Mouse (Mus musculus) brown adipose tissue, adult 24 weeks (tissue): Measurements from ENCODE around the gene Ripk3. TPM values are rescaled to one million over a fixed set of nuclear protein-coding genes. Genes with fewer than 3 reads are reported as not detected.

Source experiments
- H3K27ac ChIP-seq: fragments of 200-500 bp; replicated peaks from 2 replicates; pipeline ENCODE4 v1.5.1; 2012; ENCODE audit warnings: low read depth, mild to moderate bottlenecking, low read length
- H3K4me1 ChIP-seq: fragments of 200-500 bp; 2 replicates; pipeline ENCODE4 v1.6.1; 2012; ENCODE audit warnings: low read length, mixed read lengths; ENCODE audit not compliant: control insufficient read depth, insufficient read depth, insufficient read length
- H3K4me3 ChIP-seq: fragments of 200-500 bp; 2 replicates; pipeline ENCODE4 v1.5.1; 2012; ENCODE audit warnings: low read depth, mild to moderate bottlenecking, low read length, moderate library complexity; ENCODE audit not compliant: insufficient read depth
- polyA plus RNA-seq: library from polyadenylated mRNA; stranded (reverse); fragments of >200 nt; gene quantifications from 2 replicates; pipeline ENCODE4 v1.2.4, GENCODE M21; 2012; ENCODE audit not compliant: missing spikeins, insufficient read depth, insufficient read length

Ripk3 gene
- polyA plus RNA-seq = 3.7 and 5.0 TPM in 2 replicates

DNA sequence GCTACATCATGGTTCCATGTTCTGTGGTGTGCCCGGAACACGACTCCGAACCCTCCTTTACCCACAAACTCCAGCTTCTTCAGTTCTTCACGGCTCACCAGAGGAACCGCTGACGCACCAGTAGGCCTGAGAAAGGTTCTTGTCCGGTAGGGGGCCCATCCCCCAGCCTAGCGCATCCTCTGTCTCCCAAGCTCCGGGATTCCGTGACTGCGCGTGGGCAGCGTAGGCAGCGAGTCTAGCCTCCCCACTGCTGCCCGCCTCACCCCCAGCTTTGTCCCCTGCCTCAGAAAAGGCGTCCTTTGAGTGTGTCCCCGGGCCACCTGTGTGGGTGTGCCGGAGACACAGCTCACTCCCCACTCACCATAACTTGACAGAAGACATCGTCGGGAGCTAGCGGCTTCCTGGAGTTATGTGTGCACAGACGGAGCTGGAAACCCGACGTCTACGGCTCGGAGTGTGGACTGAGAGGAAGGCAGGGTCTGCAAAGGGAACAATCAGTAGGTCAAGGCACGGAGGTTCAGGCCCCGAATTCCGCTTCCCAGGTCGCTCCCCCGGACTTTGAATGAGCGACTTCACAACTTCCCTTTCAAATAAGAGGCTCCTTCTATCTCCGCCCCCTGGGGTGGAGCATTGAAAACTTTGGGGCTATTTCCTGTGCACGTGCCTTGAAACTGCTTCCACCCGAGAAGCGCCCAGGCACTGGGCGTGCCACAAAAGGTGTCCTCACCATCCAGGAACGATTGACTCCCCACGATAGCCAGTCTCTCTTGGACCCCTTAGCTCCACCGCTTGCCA, at the start of gene Ripk3:
Ripk3 (minus strand) TSS at position 610 of the 795 bp plus-strand sequence.
- Histone ChIP-seq H3K4me1 (peaks cover 5% of the 10 kb centered on the region), H3K4me3 (peak within 1 kb of the TSS; percentile 58), H3K27ac (peak within 1 kb of the TSS; percentile 18)

- Histone ChIP-seq H3K27ac (no peak overlapping the region), H3K4me1 (no peaks in the 10 kb centered on the region), H3K4me3 (no peak overlapping the region)
Measured at GRCm38 (mm10) chr14:55838312-55838711, 49.6 kb upstream of the Ripk3 start.

DNA sequence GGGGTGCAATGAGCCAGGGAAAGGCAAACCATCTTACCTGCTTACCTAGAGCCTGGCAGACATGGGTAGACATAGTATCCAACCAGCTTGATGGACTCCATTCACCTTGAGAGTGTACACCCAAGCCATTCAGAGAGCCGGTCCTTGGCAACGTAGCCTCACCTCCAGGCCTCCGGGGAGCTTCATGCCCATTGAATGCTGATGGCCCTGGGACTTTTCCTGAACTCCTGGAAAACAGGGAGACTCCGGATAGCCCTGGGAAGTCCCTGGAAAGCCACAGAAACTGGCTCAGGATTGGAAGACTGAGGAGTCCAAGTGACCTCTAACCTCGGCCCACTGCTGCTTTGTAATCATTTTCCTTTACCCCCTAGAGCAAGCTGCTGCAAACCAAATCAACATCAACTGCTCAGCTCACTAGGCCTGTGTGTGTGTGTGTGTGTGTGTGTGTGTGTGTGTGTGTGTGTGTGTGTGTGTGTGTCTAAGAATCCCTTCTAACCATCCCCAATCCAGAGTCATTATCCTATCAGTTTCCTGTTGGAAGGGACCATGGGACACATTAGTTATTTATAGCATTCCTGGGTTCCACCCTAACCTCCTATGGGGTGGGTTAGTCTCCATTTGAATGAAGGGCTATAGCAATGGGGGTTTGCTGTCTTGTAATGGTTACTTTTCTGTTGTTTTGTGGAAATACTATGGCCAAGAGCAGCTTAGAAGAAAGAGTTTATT, 46.3 kb upstream of the Ripk3 start:
- Histone ChIP-seq H3K27ac (no peak overlapping the region), H3K4me1 (no peaks in the 10 kb centered on the region), H3K4me3 (no peak overlapping the region)

GRCm38 (mm10) chr14:55833126-55833525, 44.5 kb upstream of the Ripk3 start:
- H3K4me1 ChIP-seq = no peaks in the 10 kb centered on the region
- no peak overlapping the region for H3K27ac ChIP-seq
- no peak overlapping the region for H3K4me3 ChIP-seq

DNA sequence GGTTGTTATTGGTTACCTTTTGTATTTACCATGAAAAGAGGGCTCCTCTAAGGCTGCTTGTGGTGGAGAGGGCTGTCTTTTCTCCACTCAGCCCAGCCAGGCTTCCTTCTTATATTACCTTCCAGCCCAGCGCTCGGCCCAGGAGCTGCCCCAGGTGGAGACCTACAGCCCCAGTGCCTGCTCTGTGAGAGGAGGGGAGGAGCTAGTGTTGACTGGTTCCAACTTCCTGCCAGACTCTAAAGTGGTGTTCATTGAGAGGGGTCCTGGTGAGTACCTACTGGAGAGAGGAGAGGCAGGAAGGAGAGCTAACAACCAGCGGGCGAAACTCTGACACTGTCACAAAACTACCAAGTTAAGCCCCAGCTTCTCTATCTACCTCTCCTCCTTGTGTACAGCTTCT, 41.7 kb upstream of the Ripk3 start:
- no peak overlapping the region for H3K4me3 ChIP-seq
- H3K4me1 ChIP-seq = no peaks in the 10 kb centered on the region
- H3K27ac ChIP-seq = no peak overlapping the region

- no peak overlapping the region for H3K27ac ChIP-seq
- no peak overlapping the region for H3K4me3 ChIP-seq
- H3K4me1 ChIP-seq = no peaks in the 10 kb centered on the region
Measured at GRCm38 (mm10) chr14:55829854-55830253, 41.2 kb upstream of the Ripk3 start.

GRCm38 (mm10) chr14:55828716-55829263, 40.1 kb upstream of the Ripk3 start:
- H3K4me3 ChIP-seq = no peak overlapping the region
- no peaks in the 10 kb centered on the region for H3K4me1 ChIP-seq
- H3K27ac ChIP-seq = no peak overlapping the region

DNA sequence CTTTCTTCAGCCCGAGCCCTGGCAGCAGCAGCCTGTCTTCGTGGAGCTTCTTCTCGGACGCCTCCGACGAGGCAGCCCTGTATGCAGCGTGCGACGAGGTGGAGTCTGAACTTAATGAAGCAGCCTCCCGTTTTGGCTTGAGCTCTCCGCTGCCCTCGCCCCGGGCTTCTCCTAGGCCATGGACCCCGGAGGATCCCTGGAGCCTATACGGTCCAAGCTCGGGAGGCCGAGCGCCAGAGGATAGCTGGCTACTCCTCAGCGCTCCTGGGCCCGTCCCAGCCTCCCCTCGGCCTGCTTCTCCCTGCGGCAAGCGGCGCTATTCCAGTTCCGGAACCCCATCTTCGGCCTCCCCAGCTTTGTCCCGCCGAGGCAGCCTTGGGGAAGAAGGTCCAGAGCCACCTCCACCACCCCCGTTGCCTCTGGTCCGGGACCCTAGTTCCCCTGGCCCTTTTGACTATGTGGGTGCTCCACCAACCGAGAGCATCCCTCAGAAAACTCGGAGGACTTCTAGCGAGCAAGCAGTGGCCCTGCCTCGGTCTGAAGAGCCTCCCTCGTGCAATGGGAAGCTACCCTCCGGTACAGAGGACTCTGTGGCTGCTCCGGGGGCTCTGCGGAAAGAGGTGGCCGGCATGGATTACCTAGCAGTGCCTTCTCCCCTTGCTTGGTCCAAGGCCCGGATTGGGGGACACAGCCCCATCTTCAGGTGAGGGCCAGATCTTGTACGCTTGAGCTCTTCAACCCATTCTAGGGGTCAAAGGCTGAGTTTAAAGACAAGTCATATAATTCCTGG, 38.1 kb upstream of the Ripk3 start:
- peak overlapping the region; percentile 30; the same call in 1 of the 2 replicates for H3K27ac ChIP-seq
- peak overlapping the region; percentile 40 for H3K4me3 ChIP-seq
- H3K4me1 ChIP-seq = no peaks in the 10 kb centered on the region

GRCm38 (mm10) chr14:55826142-55826541, 37.5 kb upstream of the Ripk3 start:
- peak overlapping the region; percentile 40 for H3K4me3 ChIP-seq
- no peaks in the 10 kb centered on the region for H3K4me1 ChIP-seq
- H3K27ac ChIP-seq = peak overlapping the region; percentile 30; the same call in 1 of the 2 replicates

- Histone ChIP-seq H3K4me3 (peak overlapping the region; percentile 62), H3K27ac (peak overlapping the region; percentile 56), H3K4me1 (no peaks in the 10 kb centered on the region)
Measured at GRCm38 (mm10) chr14:55825216-55826051, 36.8 kb upstream of the Ripk3 start.

- Histone ChIP-seq H3K27ac (peak overlapping the region; percentile 61), H3K4me1 (no peaks in the 10 kb centered on the region), H3K4me3 (peak overlapping the region; percentile 62)
Measured at GRCm38 (mm10) chr14:55824481-55825215, 36.0 kb upstream of the Ripk3 start.

- H3K4me3 ChIP-seq = peak overlapping the region; percentile 55
Measured at GRCm38 (mm10) chr14:55824001-55824480, 35.4 kb upstream of the Ripk3 start.

GRCm38 (mm10) chr14:55822991-55823762, 34.5 kb upstream of the Ripk3 start, which contains the start of gene Nfatc4:
Gene Nfatc4 (plus strand): TSS chr14:55823144.
- Histone ChIP-seq H3K4me1 (no peaks in the 10 kb centered on the region), H3K4me3 (peak within 1 kb of the TSS; percentile 55), H3K27ac (peak within 1 kb of the TSS; percentile 78)

More at GRCm38 (mm10) chr14:55824001-55824480, 35.4 kb upstream of the Ripk3 start:
- H3K27ac ChIP-seq = peak overlapping the region; percentile 61
- H3K4me1 ChIP-seq = no peaks in the 10 kb centered on the region
